Mouse (Mus musculus): ENCODE measurements around the gene Tspan2.

The Tspan2 gene

GRCm38 (mm10) chr3:102773018-102773417 lies 38.7 kb downstream of the Tspan2 start:
- DNase-seq (ENCODE audit: low spot score): no peak

DNA sequence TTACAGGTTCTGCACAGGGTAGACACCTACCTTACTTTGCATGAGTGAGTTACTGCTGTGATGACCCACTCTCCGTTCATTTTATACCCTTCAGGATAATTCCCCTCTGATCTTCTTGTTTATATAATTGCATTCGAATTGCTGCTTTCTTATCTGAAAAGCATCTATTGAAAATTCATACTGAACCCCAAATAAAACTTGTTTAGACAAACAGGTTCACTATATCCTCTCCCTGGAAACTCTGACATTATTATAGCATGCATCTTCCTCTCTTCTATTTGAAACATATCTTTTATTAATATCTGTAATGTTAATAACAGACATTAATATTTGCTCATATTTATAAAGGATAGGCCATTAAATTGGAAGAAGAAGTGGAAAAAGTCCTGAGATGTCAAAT lies 48.3 kb downstream of the Tspan2 start, which contains the start of gene Tshb:
Tshb (minus strand) TSS at position 101 of the 400 bp plus-strand sequence.
- DNase-seq (ENCODE audit: low spot score): no peak

DNA sequence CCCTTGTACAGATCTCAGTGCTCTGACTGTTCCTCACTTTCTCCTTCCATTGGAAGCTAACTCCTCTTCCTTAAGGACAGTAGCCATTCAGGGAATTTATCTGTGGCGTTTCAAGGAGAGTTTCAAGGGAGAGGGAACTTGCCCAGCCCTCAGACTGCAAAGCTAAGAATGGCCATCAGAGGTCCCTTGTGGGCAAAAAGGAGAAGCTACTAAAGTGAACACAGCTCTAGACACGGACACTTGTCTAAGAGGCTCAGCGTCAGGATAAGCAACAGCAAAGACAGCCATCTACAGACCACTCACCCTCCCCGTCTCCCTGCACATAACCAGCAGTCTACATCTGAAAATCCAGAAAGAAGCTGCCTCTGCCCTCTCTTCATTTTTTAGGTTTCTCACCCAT lies 53.0 kb downstream of the Tspan2 start:
- no peak for DNase-seq (ENCODE audit: low spot score)

DNA sequence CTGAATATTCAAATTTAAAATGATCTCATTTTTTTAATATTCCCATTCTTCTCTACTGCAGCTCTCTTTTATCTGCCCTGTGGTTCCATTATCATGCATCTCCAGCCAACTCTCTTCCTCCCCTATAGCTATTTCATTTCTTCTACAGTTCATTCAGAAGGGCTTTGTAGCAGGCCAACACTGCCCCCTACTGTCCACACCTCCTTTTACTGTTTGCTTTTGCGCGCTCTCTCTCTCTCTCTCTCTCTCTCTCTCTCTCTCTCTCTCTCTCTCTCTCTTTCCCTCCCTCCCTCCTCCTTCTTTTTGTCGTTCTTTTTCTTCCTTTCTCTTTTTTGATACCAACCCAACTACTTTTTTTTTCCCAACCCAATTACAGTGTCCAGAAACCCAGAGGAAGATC lies 69.6 kb downstream of the Tspan2 start:
- DNase-seq (ENCODE audit: low spot score): peak; percentile 79

DNA sequence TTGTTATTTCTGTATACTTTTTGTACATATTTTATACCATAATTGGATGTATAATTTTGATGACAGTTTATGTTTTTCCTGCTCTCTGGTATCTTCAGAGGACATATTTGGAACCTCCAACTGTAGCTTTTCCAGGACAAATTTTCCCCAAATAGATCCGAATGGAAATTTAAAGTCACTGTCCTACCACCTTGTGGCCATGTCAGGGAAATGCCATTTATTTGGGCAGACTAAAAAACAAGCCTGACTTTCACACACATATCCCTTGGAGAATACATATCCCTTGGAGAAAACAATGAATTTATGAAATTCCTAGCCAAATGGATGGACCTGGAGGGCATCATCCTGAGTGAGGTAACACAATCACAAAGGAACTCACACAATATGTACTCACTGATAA lies 108.1 kb downstream of the Tspan2 start:
- no peak for DNase-seq (ENCODE audit: low spot score)

GRCm38 (mm10) chr3:102848661-102849060 lies 114.3 kb downstream of the Tspan2 start:
- DNase-seq (ENCODE audit: low spot score): no peak

Measured in lung, postnatal 25 days (tissue).